Mouse (Mus musculus): Measurements from ENCODE around the gene Ptprd. TPM values are rescaled to one million over a fixed set of nuclear protein-coding genes. Genes with fewer than 3 reads are reported as not detected.

The Ptprd gene
- polyA plus RNA-seq, 2 experiments: 48.6 to 50.4 TPM

DNA sequence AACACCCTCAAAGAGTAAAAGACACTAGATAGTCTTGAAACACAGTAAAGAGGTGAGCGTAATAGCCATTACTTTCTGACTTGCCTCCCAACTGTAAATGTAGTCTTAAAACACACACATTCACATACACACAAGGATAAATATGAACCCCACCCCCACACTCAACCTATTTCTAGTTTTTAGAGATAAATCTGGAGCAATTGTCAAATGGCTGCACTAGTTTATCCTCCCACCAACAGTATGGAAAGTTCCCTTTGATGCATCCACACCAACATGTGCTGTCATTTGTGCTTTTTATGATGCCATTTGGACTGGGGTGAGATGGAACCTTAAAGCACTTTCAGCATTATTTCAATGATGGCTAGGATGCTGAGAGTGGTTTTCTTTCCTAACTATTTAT is 2019.7 kb downstream of the Ptprd start:
- Histone ChIP-seq H3K27me3 (ENCODE audit: control insufficient read depth, insufficient read depth, low read length) (no peaks in the 10 kb centered on the region), H3K4me2 (replicated peaks; ENCODE audit: low read depth, low read length, severe bottlenecking) (no peak overlapping the region), H3K9ac (ENCODE audit: low read depth, low read length, severe bottlenecking) (no peak overlapping the region), H3K27ac (replicated peaks; ENCODE audit: low read depth, low read length) (no peak overlapping the region), H3K36me3 (ENCODE audit: control insufficient read depth, insufficient read depth, low read length) (no peaks in the 10 kb centered on the region), H3K4me3 (replicated peaks; ENCODE audit: low read length) (no peak overlapping the region), H3K4me1 (ENCODE audit: control insufficient read depth, insufficient read depth, low read length) (no peaks in the 10 kb centered on the region), H3K9me3 (ENCODE audit: control insufficient read depth, low read length) (no peaks in the 10 kb centered on the region)
- 97% methylated on average over 1 of the region's 1 CpGs for whole genome bisulfite sequencing
- ATAC-seq (ENCODE audit: low FRiP score, low read depth) (no peak), DNase-seq (ENCODE audit: low spot score) (no peak)
- no peak for TF ChIP-seq POLR2A (IDR thresholded peaks at IDR 0.05; ENCODE audit: borderline replicate concordance, extremely low read depth, insufficient read depth, insufficient read length)

DNA sequence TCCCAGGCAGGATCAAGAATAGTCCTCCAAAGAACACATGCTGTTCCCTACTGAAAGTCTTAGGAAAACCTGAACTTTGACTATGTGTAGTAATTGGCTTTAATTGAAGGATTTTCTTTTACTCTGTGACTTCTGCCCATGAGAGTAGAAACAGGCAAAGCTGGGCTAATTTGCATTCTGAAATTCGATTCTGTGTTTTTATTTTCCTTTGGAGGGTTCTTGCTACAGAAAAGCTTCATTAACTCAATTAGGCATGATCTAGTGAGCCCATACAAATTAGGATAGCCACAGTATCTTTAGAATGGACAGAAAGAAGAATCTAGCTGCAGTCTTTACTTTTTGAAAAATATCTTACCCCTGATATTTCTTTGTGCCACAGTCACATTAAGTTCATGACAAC is 2021.0 kb downstream of the Ptprd start:
- Histone ChIP-seq H3K36me3 (ENCODE audit: control insufficient read depth, insufficient read depth, low read length) (no peaks in the 10 kb centered on the region), H3K4me2 (replicated peaks; ENCODE audit: low read depth, low read length, severe bottlenecking) (no peak overlapping the region), H3K9ac (ENCODE audit: low read depth, low read length, severe bottlenecking) (no peak overlapping the region), H3K4me3 (replicated peaks; ENCODE audit: low read length) (no peak overlapping the region), H3K27ac (replicated peaks; ENCODE audit: low read depth, low read length) (no peak overlapping the region), H3K27me3 (ENCODE audit: control insufficient read depth, insufficient read depth, low read length) (no peaks in the 10 kb centered on the region), H3K9me3 (ENCODE audit: control insufficient read depth, low read length) (no peaks in the 10 kb centered on the region), H3K4me1 (ENCODE audit: control insufficient read depth, insufficient read depth, low read length) (no peaks in the 10 kb centered on the region)
- DNase-seq (ENCODE audit: low spot score): no peak
- no peak for ATAC-seq (ENCODE audit: low FRiP score, low read depth)
- TF ChIP-seq POLR2A (IDR thresholded peaks at IDR 0.05; ENCODE audit: borderline replicate concordance, extremely low read depth, insufficient read depth, insufficient read length): no peak
- WGBS: 44% methylated on average over 1 of the region's 1 CpGs

DNA sequence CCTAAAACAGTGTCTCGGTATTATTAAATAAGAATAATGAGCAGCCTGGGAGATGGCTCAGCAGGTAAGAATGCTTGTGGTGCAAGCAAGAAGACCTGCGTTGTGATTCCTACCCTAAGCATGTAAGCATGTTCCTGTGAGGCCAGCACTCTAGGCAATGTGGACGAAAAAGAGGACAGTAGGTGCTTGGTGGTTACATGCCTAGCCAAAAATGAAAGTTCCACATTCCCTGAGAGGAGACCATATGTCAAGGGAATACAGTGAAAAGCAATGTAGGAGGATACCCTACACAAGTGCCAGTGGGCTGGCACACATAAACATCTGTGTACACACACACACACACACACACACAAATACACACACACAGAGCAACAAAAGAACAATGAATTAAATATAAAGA is 2028.7 kb downstream of the Ptprd start:
- DNase-seq (ENCODE audit: low spot score) (no peak), ATAC-seq (ENCODE audit: low FRiP score, low read depth) (no peak)
- 82% methylated on average over 3 of the region's 3 CpGs for WGBS
- Histone ChIP-seq H3K27me3 (ENCODE audit: control insufficient read depth, insufficient read depth, low read length) (no peaks in the 10 kb centered on the region), H3K4me3 (replicated peaks; ENCODE audit: low read length) (no peak overlapping the region), H3K9me3 (ENCODE audit: control insufficient read depth, low read length) (no peaks in the 10 kb centered on the region), H3K9ac (ENCODE audit: low read depth, low read length, severe bottlenecking) (no peak overlapping the region), H3K36me3 (ENCODE audit: control insufficient read depth, insufficient read depth, low read length) (no peaks in the 10 kb centered on the region), H3K4me2 (replicated peaks; ENCODE audit: low read depth, low read length, severe bottlenecking) (no peak overlapping the region), H3K4me1 (ENCODE audit: control insufficient read depth, insufficient read depth, low read length) (peaks cover 7% of the 10 kb centered on the region; the same call in 1 of the 2 replicates), H3K27ac (replicated peaks; ENCODE audit: low read depth, low read length) (no peak overlapping the region)
- TF ChIP-seq POLR2A (IDR thresholded peaks at IDR 0.05; ENCODE audit: borderline replicate concordance, extremely low read depth, insufficient read depth, insufficient read length): no peak

DNA sequence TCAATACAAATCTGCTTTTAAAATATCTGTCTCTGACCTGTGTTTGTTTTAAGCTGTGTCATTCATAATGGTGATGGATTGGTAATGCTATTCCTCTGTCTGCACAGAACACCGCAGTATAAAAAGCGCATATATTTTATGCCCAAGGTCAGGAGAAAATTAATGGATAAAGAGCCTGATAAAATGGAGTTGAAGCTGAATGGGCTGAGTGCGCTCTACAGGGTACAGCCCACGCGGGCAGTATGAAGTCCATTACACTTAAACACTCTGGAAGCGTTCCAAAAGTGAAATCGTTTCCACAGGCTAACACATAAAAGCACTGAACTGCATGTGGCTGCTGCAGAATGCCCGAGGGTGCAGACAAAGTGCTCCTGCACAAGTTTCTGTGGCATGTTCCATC is 2032.3 kb downstream of the Ptprd start:
- no peak for TF ChIP-seq POLR2A (IDR thresholded peaks at IDR 0.05; ENCODE audit: borderline replicate concordance, extremely low read depth, insufficient read depth, insufficient read length)
- no peak overlapping the region for H3K4me2 ChIP-seq (replicated peaks; ENCODE audit: low read depth, low read length, severe bottlenecking)
- H3K9me3 ChIP-seq (ENCODE audit: control insufficient read depth, low read length): no peaks in the 10 kb centered on the region
- no peak overlapping the region for H3K4me3 ChIP-seq (replicated peaks; ENCODE audit: low read length)
- H3K4me1 ChIP-seq (ENCODE audit: control insufficient read depth, insufficient read depth, low read length): peaks cover 7% of the 10 kb centered on the region; the same call in 1 of the 2 replicates
- H3K27ac ChIP-seq (replicated peaks; ENCODE audit: low read depth, low read length): no peak overlapping the region
- H3K36me3 ChIP-seq (ENCODE audit: control insufficient read depth, insufficient read depth, low read length): no peaks in the 10 kb centered on the region
- DNase-seq (ENCODE audit: low spot score) (peak; percentile 76), ATAC-seq (ENCODE audit: low FRiP score, low read depth) (0 out of 2 replicates have a peak, but pooled peaks have one; percentile 26)
- WGBS: 19% methylated on average over 8 of the region's 8 CpGs
- no peaks in the 10 kb centered on the region for H3K27me3 ChIP-seq (ENCODE audit: control insufficient read depth, insufficient read depth, low read length)
- H3K9ac ChIP-seq (ENCODE audit: low read depth, low read length, severe bottlenecking): no peak overlapping the region

DNA sequence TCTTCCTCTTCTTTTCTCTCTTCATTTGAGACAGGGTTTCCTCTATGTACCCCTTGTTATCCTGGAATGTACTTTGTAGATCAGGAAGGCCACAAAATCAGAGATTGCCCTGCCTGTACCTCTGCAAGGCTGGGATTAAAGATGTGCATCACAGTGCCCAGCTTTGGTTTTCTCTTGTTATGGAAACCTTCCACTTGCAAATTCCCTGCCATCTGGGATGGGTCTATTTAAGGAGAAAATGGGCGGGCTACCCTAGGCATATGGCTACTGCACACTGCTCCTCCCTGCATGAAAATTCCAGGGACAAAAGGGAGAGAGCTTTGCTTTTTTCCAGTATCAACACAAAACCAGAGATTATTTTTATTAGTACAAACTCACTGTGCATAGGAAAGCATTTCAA is 2036.7 kb downstream of the Ptprd start:
- ATAC-seq (ENCODE audit: low FRiP score, low read depth): no peak
- Histone ChIP-seq H3K9me3 (ENCODE audit: control insufficient read depth, low read length) (no peaks in the 10 kb centered on the region), H3K27ac (replicated peaks; ENCODE audit: low read depth, low read length) (no peak overlapping the region), H3K9ac (ENCODE audit: low read depth, low read length, severe bottlenecking) (no peak overlapping the region), H3K36me3 (ENCODE audit: control insufficient read depth, insufficient read depth, low read length) (no peaks in the 10 kb centered on the region), H3K4me3 (replicated peaks; ENCODE audit: low read length) (no peak overlapping the region), H3K27me3 (ENCODE audit: control insufficient read depth, insufficient read depth, low read length) (no peaks in the 10 kb centered on the region), H3K4me1 (ENCODE audit: control insufficient read depth, insufficient read depth, low read length) (peaks cover 7% of the 10 kb centered on the region; the same call in 1 of the 2 replicates), H3K4me2 (replicated peaks; ENCODE audit: low read depth, low read length, severe bottlenecking) (no peak overlapping the region)
- 75% methylated on average over 1 of the region's 1 CpGs for WGBS
- no peak for TF ChIP-seq POLR2A (IDR thresholded peaks at IDR 0.05; ENCODE audit: borderline replicate concordance, extremely low read depth, insufficient read depth, insufficient read length)
- no peak for DNase-seq (ENCODE audit: low spot score)

DNA sequence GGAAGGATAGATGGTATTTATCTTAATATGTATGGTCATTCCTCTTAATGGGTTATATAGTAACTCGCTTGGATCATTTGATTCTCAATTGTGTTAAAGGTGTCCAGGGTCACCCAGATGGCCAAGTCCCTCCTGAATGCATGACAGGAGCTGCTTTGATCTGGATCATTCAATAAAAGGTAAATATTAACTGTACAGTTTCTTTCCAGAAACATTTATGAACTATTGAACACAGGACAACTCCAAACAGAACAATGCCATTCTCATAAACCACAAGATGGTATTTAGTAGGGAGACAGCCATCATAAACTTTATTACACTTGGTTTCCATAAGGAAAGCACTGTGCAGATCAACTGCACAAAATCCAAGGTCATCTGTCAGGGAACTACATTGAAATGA is 2056.0 kb downstream of the Ptprd start:
- Histone ChIP-seq H3K4me1 (ENCODE audit: control insufficient read depth, insufficient read depth, low read length) (no peaks in the 10 kb centered on the region), H3K9me3 (ENCODE audit: control insufficient read depth, low read length) (no peaks in the 10 kb centered on the region), H3K36me3 (ENCODE audit: control insufficient read depth, insufficient read depth, low read length) (no peaks in the 10 kb centered on the region), H3K27ac (replicated peaks; ENCODE audit: low read depth, low read length) (no peak overlapping the region), H3K27me3 (ENCODE audit: control insufficient read depth, insufficient read depth, low read length) (no peaks in the 10 kb centered on the region), H3K9ac (ENCODE audit: low read depth, low read length, severe bottlenecking) (no peak overlapping the region), H3K4me3 (replicated peaks; ENCODE audit: low read length) (no peak overlapping the region), H3K4me2 (replicated peaks; ENCODE audit: low read depth, low read length, severe bottlenecking) (no peak overlapping the region)
- no peak for ATAC-seq (ENCODE audit: low FRiP score, low read depth)
- no peak for DNase-seq (ENCODE audit: low spot score)
- TF ChIP-seq POLR2A (IDR thresholded peaks at IDR 0.05; ENCODE audit: borderline replicate concordance, extremely low read depth, insufficient read depth, insufficient read length): no peak
- 83% methylated on average over 1 of the region's 1 CpGs for WGBS
